Mouse (Mus musculus) forelimb bud, embryonic 11.5 days (tissue): Measurements from ENCODE around the gene Dhdh.
A peak's percentile ranks its signal among the peaks of the same experiment; 100 is the strongest.
"Not testable (repeated sequence)": the region's sequence is repeated elsewhere in the genome, so short reads cannot be mapped to it uniquely, and the experiment has no call there.

ENCODE experiments used
- DNase-seq: peaks from one replicate; pipeline ENCODE4 v3.0.0-alpha.2; 2012; ENCODE audit warnings: low read depth, low spot score

Gene Dhdh

DNA sequence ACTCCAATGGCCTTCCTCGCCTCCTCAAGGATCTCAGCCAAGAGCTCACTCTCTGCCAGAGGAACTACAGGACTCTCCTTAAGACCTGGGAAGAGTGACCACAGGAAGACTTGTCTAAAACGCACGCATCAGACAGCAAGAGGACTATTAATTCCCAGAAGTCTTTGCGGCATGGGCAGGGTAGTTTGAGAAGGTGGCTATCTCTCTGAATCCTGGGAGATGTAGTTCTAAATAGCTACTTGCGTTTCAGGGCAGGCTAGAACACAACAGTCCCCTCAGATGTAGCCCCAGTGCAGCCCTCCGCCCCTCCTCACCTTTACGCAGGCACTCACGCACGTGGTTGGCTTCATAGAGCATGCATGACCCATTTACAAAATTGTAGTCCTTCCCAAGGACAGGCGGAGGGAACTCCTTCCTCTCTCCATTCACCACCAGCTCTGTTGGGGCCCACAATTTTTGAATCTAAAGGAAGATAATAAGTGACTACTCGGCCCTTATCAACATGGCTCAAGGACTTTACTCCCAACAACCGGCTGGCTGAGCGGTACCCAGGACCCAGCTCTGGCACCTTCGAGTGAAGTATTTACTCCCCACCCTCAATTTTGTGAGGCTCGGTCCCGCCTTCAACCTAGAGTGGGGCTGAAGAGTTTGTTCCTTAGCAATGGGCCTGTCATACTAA lies 13.2 kb downstream of the Dhdh start:
- no peak for DNase-seq

DNA sequence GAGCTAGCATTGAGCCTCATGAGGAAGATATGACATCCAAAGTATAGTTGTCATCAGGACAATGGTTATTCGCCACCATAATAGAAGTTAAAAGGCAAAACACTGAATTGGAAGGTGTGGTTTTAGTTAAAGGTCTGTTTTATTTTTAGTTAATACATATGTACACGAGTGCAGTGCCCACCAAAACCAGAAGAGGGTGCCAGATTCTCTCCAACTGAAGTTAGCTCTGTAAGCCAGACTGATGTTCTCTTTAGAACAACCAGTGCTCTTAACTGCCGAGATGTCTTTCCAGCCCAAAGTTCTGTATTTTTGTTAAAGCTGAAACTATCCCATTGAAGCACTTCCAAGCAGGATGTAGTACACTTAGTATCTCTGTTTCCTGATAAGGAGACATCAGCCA lies 17.7 kb downstream of the Dhdh start:
- peak; percentile 74 for DNase-seq

DNA sequence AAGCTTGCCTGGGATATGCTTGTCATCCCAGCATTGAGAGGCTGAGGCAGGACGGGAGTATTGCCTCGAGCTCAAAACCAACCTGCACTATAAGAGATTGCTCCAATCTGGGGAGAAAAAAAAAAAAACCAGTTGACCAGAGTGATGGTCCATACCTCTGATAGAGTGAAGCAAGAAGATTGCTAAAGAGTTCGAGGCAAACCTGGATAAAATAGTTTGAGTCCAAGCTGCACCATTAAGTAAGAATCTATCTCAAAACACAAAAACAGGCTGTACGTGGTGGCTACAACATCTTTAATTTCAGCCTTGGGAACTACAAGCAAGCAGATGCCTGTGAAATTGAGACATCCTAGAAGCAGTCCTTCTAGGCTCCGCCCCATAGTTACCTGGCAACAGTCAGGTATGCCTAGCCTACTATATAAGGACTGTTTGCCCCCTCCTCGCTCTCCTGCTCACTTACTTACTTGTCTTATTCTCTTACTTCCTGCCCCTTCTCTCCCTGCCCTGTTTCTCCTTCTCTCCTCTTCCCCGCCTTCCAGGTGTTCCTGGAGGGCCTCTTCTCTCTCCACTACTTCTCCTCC lies 21.4 kb downstream of the Dhdh start:
- no peak for DNase-seq

DNA sequence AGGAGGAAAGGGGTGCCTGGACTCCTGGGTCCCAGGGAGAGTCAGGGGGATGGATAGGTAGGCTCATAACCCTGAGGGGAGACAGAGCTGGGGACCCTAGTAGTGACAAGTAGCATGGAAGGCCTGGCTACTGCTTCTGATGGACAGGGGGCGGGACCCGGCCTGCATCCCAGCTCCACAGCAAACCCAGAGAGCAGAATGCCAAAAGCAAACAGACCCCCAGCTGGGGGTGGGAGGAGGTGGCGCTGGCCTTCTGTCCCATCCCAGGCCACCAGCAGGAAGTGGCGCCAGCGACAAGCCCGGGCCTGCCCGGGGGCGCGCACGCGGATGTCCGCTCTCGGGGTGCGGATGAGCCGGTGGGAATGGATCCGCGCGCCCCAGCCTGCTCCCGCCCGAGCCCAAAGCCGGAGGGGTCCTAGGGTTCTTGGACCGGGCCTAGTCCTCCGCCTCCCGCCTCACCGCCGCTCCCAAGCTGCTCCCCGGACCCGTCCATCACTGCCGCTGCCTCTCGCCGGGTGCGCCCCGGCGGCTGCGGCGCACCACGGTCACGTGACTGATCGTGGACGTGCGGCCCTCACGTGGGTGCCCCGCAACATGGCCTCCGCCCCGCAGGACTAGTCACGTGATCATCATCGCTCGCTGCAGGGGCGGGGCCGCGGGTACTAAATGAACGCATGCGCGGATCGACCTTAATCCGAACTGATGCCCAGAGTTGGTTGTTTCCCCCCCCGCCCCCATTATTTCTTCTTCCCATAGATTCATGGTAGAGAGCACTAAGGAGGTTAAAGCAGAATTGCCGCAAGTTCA lies 22.1 kb downstream of the Dhdh start, which contains the start of gene Bax:
Gene Bax (minus strand): TSS at position 616 of the 807 bp plus-strand sequence.
- DNase-seq = peak; percentile 96

DNA sequence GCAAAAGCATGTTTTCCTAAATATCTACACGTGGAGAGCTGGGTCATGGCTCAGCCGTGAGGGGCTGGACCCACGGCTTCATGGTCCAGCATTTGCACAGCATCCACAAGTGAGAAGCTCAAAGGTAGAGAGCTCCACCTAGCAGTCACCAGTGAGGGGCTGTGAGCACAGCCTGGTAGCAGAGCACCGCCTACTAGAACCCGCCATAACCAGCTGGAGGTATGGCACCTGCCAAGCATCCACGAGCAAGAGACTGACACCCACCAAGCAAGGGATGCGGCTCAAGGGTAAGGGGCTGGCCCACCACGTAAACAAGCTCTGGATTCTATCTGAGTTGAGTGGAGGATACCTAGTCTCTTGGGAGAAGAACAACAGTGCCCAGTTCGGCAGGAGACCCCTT lies 23.1 kb downstream of the Dhdh start:
- no peak for DNase-seq

DNA sequence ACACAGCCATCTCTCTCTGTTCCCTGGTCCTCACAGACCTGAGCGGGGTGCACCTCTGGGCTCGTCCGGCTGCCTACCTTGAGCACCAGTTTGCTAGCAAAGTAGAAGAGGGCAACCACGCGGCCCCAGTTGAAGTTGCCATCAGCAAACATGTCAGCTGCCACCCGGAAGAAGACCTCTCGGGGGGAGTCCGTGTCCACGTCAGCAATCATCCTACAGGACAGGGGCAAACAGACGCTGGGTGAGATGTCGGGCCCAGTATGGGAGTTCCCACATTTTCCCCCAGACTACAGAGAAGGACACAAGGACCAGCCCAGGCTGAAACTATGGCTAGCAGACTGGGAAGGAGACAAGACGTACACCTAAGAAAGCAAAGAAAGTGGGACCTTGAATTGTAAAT lies 23.5 kb downstream of the Dhdh start:
- no peak for DNase-seq

DNA sequence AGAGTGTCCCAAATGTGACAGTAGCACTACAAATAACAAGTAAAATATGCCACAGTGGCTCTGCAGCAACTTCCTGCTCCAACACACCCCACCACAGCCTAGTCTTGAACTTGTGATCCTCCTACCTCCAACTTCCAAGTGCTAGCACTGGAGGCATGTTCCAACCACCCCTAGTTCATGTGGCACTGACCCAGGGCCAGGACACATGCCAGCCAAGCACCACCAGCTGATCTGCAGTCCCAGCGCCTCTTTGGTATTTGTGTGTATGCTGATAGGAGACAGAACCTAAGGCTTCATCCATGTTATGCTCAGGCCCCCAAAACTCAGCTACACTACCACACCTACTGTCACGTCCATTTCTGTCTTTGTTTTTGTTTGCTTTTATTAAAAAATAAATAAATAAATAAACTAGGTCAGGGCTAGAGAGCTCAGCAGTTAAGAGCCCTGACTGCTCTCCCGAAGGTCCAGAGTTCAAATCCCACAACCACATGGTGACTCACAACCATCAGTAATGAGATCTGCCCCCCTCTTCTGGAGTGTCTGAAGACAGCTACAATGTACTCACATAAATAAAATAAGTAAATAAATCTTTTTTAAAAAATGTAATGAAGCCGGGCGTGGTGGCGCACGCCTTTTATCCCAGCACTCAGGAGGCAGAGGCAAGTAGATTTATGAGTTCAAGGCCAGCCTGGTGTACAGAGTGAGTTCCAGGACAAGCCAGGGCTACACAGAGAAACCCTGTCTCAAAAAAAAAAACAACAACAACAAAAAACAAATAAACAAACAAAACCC lies 24.4 kb downstream of the Dhdh start:
- no peak for DNase-seq

DNA sequence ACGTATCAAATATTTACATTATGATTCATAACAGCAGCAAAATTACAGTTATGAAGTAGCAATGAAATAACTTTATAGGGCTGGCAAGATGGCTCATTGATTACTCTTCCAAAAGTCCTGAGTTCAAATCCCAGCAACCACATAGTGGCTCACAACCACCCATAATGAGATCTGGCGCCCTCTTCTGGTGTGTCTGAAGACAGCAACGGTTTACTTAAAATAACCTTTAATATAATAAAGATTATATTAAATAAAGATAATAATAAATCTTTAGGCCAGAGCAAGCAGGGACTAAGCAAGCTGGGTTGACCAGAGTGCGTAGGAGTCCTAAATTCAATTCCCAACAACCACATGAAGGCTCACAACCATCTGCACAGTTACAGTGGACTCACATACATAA lies 25.7 kb downstream of the Dhdh start:
- not testable (repeated sequence) for DNase-seq

DNA sequence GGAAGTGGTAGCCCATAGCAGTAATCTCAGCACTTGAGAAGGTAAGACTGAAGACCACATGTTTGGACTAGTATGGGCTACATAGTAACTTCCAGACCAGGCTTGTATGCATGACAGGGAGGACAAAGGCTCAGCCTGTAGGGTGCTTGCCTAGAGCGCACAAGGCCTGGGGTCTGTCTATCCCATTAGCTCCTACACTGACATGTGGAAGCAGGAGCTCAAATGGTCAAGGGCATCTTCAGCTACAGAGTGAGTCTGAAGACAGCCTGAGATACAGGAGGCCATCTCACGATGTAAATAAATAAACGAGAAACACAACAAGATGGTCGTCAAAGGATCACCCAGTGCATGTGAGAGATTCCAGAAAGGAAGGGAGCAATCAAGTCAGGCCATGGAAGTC lies 26.3 kb downstream of the Dhdh start:
- no peak for DNase-seq

DNA sequence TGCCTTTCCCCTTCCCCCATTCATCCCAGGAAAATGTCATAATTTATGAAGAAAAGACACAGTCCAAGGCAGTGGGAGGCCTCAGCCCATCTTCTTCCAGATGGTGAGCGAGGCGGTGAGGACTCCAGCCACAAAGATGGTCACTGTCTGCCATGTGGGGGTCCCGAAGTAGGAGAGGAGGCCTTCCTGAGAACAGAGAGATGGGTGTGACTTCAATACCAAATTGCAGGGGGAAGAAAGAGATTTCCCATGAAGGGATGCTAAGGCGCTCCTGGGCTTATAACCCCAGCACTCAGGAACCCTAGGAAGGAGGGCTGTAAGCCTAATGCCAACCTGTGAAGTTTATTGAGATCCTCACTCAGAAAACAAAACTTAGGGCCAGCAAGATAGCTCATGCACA lies 26.8 kb downstream of the Dhdh start:
- DNase-seq = no peak

DNA sequence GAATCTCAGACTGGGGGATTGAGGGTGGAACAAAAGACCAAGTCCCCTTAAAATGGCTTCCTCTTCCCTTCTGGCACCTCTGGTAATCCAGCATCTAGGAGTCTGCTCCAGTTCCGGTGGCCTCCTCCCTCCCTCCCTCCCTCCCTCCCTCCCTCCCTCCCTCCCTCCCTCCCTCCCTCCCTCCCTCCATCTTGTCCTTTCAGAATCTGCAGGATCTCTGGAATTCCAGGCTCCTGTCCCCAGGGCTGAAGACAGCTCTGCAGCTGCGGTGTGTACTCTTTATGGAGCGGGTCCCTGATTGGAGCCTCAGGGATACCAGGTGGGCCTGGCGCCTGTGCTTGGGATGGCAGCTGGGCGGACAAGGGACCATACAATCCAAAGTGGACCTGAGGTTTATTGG lies 27.3 kb downstream of the Dhdh start:
- no peak for DNase-seq

DNA sequence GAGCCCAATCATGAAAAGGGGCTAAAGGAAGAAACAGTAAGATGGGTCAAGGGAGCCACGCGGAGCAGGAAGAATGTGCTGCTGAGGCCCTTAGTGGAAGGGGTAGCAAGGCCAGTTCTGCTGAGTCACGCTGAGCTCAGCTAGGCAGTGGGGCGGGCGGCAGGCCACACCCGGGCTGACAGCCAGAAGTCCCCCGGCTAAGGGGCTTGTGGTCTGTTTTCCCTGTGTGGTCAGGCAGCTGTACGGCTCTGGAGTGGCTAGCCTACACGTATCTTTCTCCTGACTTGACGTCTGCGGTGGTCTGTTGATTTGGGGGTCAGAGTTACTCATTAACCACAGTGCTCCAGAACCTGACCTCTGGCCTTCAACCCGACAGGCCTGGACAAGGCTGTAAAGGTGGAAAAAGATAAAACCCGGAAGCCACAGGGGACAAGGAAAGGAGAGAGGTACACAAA lies 27.7 kb downstream of the Dhdh start:
- no peak for DNase-seq

DNA sequence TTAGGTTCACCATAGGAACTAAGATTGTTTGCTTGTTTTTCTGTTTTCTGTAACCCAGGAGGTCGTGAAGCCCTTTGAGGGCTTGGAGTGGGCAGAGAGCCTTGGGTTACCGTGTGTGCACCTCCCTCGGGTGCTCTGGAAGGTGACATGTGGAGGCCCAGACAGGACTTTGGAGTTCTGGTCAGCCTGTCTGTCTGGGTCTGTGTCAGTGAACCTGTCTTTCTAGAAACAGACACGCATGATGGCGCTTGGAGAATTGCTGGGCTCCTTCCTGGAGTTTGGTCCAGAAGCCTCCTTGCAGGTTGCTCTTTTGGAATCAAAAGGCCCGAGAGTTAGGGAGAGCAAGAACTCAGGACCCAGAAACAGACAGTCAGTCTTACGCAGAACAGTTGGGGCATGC lies 28.2 kb downstream of the Dhdh start:
- no peak for DNase-seq

DNA sequence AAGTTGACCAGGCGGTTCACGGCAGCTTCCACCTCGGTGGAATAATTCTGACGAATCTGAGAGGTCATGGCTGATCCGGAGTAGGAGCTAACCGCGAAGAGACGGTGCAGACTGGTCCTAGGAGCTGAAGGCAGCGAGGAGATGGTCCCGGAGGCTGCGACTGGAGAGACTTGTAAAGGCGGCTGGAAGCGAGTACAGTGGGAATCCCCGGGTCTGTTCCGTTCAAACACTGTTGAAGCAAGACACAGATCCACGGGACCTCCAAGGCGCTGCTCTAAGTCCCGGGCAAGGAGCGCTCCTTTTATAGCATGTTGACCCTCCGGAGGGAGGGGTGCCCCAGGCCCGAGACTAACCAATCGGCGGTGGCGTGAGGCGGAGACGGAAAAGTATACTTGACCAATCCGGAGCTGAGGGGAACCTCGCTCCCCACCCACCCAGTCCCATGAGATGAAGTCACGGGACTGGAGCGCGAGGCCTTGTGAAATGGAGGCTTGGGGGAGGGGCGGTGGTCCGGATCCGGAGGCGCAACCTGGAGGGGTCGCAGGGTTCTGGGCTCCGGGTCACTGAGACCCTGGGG lies 29.0 kb downstream of the Dhdh start, which contains the start of gene Ftl1:
Gene Ftl1 (minus strand): TSS at position 321 of the 577 bp plus-strand sequence.
- peak; percentile 98 for DNase-seq

DNA sequence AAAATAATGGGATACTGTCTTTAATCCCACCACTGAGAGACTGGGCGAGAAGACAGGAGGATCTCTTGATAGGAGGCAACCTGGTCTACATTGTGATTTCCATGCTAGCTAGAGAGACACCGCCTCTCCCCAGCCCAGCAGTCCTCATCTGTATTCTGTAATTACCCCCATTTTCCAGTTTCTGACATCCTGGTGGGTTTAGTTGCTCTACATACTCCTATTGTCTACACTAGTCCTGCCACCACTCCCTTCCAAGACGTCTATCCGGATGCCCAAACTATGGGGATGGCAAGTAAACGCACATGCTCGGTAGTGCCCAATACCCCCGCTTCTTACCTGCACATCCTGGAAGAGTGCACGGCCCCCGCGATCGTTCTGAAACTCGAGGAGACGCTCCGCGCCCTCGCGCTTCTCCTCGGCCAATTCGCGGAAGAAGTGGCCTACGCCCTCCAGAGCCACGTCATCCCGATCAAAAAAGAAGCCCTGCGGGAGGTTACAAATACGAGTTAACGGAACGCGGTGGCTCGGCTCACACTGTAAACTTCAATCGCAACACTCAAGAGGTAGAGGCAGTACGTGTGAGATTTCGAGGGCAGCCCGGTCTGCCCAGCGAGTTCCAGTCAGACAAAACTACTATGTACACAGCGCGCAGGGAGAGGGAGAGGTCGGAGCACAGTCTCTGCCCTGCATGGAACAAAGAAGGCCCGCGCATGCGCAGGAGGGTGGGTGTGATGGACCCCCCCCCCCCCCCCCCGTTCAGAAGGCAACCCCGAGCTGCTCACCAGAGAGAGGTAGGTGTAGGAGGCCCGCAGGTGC lies 29.6 kb downstream of the Dhdh start:
- DNase-seq = peak; percentile 72

DNA sequence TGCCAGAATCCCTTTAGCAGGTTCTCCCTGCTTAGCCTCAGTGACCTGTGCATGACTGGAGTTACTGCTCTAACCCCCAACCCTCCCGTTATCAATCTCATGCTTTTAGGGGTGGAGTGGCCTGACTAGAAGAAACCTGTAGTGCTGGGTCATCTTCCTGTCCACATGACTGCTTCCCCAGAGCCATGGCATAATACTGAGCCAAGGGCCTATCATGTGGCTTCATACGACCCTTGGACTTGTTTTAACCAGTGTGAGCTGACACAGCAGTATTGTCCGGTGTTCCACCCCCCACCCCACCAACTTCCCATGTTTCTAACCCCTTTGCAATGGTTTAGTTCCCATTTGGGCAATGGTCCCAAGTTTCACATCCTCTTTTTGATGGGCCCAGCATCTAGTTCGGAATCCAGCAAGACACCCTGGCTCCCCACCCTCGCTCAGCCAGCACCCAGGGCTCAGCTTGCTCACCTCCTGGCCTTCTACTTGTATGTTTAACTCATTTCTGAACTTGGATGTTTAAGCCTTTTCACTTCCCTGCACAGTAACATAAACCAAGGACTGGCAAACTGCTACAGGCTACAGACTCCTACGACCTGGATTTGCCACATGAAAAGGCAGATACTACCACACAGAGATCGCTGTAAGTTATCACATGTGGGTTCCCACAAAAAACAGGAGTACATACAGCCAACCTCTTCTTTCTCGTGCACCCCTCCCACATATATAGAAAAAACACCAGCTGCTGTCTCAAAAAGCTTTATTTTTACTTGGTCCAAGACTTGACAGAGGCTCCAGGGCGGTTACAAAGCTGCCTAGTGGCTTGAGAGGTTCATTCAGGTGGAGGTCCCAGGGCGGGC lies 31.2 kb downstream of the Dhdh start:
- no peak for DNase-seq

DNA sequence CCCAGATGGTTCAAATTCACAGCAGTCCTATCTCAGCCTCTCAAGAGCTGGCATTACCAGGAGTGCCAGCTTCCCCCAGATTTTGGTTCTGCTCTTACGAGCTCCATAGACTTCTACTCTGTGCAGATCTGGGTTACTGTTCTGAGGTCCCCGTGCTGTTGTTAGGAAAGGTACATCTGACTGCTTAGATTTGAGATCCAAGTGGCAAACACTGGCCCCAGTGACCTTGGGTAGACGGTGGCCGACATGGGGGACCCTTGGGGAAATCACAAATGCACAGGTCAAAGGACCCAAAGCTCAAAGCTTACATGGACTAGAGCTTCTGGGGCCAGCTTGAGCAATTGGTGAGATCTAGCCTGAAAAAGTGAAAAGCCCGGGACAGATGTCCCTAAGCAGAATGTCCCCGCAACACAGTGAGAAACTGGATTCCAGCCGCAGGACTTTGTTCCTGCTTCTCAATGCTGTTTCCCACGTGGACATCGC lies 31.8 kb downstream of the Dhdh start:
- DNase-seq = no peak

DNA sequence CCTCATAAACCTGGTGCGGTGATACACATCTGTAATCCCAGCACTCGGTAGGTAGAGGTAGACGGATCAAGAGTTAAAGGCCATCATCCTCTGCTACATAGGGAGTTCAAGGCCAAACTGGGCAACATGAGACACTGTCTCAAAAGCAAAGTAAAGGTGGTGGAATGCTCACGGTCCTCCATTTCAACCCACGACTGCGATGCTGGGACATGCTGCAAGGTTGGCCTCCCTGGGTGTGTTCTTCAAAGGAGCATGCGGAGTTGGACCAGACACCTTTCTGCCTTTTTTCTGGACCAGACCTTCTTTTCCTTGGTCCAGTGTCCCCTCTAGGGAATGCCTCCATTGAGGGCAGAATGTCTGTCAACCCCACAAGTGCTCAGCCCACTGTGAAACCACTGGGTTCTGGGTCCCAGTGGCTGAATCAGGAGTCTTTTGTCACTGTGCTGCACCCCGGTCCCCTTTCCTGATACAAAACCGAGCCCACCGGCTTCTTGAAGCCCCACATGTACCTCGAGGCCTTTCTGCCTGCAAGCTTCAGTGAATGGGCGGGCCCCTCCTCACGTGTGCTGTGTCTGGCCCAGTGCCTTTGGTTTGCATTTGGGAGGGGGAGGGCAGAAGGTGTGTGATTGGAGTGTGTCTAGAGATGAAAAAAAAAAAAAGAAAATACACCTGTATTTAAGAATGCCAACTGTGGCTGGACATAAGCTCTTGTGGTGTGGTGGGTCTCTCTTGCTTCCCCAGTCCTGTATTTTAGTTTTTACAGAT lies 32.5 kb downstream of the Dhdh start:
- no peak for DNase-seq

DNA sequence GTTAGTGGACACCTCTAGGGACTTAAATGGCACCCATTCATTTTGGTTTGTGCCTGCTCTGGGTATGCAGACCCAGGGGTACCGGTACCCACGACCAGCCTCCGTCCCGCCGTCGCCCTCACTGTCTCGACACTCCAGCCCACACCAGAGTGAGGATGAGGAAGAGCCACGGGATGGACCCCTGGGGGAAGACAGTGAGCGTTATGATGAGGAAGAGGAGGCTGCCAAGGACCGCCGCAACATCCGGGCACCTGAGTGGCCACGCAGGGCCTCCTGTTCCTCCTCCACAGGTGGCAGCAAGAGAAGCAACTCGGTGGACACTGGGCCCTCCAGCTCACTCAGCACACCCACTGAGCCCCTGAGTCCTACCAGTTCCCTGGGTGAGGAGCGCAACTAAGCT lies 33.6 kb downstream of the Dhdh start:
- DNase-seq = no peak
